Mouse (Mus musculus): Measurements from ENCODE around the gene Mif4gd.

Gene Mif4gd

GRCm38 (mm10) chr11:115638498-115639409 is 26.0 kb upstream of the Mif4gd start:
- TF ChIP-seq GATA4 (IDR thresholded peaks at IDR 0.05; ENCODE audit: insufficient replicate concordance, low read length): no peak

- TF ChIP-seq GATA4 (IDR thresholded peaks at IDR 0.05; ENCODE audit: insufficient replicate concordance, low read length): no peak
Observed at GRCm38 (mm10) chr11:115636960-115637359, 24.2 kb upstream of the Mif4gd start.

- no peak for TF ChIP-seq GATA4 (IDR thresholded peaks at IDR 0.05; ENCODE audit: insufficient replicate concordance, low read length)
Observed at GRCm38 (mm10) chr11:115635484-115635883, 22.7 kb upstream of the Mif4gd start.

GRCm38 (mm10) chr11:115635041-115635440 is 22.3 kb upstream of the Mif4gd start:
- no peak for TF ChIP-seq GATA4 (IDR thresholded peaks at IDR 0.05; ENCODE audit: insufficient replicate concordance, low read length)

- no peak for TF ChIP-seq GATA4 (IDR thresholded peaks at IDR 0.05; ENCODE audit: insufficient replicate concordance, low read length)
Observed at GRCm38 (mm10) chr11:115634109-115634508, 21.3 kb upstream of the Mif4gd start.

- no peak for TF ChIP-seq GATA4 (IDR thresholded peaks at IDR 0.05; ENCODE audit: insufficient replicate concordance, low read length)
Observed at GRCm38 (mm10) chr11:115632862-115633261, 20.1 kb upstream of the Mif4gd start.

GRCm38 (mm10) chr11:115632247-115632646 is 19.5 kb upstream of the Mif4gd start:
- TF ChIP-seq GATA4 (IDR thresholded peaks at IDR 0.05; ENCODE audit: insufficient replicate concordance, low read length): no peak

- TF ChIP-seq GATA4 (IDR thresholded peaks at IDR 0.05; ENCODE audit: insufficient replicate concordance, low read length): no peak
Observed at GRCm38 (mm10) chr11:115631505-115631890, 18.7 kb upstream of the Mif4gd start.

GRCm38 (mm10) chr11:115630532-115631504 is 18.0 kb upstream of the Mif4gd start:
- no peak for TF ChIP-seq GATA4 (IDR thresholded peaks at IDR 0.05; ENCODE audit: insufficient replicate concordance, low read length)

GRCm38 (mm10) chr11:115629734-115630531 is 17.2 kb upstream of the Mif4gd start:
- no peak for TF ChIP-seq GATA4 (IDR thresholded peaks at IDR 0.05; ENCODE audit: insufficient replicate concordance, low read length)

- TF ChIP-seq GATA4 (IDR thresholded peaks at IDR 0.05; ENCODE audit: insufficient replicate concordance, low read length): no peak
Observed at GRCm38 (mm10) chr11:115628465-115629101, 15.8 kb upstream of the Mif4gd start.

GRCm38 (mm10) chr11:115627705-115628464 is 15.1 kb upstream of the Mif4gd start, which contains the start of gene Slc25a19:
Gene Slc25a19, minus strand, starts transcription at chr11:115628295.
- TF ChIP-seq GATA4 (IDR thresholded peaks at IDR 0.05; ENCODE audit: insufficient replicate concordance, low read length): peak; percentile 50

- TF ChIP-seq GATA4 (IDR thresholded peaks at IDR 0.05; ENCODE audit: insufficient replicate concordance, low read length): no peak
Observed at GRCm38 (mm10) chr11:115626824-115627616, 14.3 kb upstream of the Mif4gd start.
